Mouse (Mus musculus): ENCODE data around the gene Ptprr. TPM values are rescaled to one million over a fixed set of nuclear protein-coding genes. Genes with fewer than 3 reads are reported as not detected.

The Ptprr gene
- total and polyA plus RNA-seq, 2 experiments from 2014 or later: 23.8 to 25.1 TPM

DNA sequence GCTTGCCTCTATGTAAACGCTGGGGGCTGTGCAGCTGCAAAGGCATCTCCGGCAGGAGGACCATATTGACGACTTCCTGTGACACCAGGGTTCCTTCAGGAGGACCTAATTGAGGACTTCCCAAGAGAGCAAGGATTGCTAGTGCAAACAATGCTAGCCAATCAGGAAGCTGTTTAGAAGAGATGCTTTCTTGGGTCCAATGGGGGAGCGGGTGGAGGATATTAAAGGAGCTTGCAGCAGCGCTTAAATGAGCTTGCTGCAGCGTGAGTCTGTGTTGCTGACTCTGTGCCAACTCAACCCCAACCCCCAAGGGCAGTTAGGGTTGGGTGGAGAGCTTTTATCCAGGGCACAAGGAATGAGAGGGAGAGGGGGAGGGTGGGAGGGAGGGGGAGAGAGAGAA lies 11.3 kb upstream of the Ptprr start:
- ATAC-seq (ENCODE audit: low FRiP score) (no peak), DNase-seq (ENCODE audit: low spot score) (peak; percentile 5)
- Histone ChIP-seq H3K9ac (replicated peaks; ENCODE audit: low read length, poor library complexity, severe bottlenecking) (no peak overlapping the region), H3K9me3 (ENCODE audit: low read length) (no peaks in the 10 kb centered on the region), H3K36me3 (ENCODE audit: insufficient read depth, low read length) (no peaks in the 10 kb centered on the region), H3K4me3 (ENCODE audit: low read depth, low read length) (no peak overlapping the region), H3K4me2 (ENCODE audit: low read depth, low read length, poor library complexity, severe bottlenecking) (no peak overlapping the region), H3K27me3 (ENCODE audit: insufficient read depth, low read length) (no peaks in the 10 kb centered on the region), H3K27ac (ENCODE audit: low read depth, low read length) (no peak overlapping the region), H3K4me1 (ENCODE audit: insufficient read depth, low read length) (no peaks in the 10 kb centered on the region)
- TF ChIP-seq CTCF (IDR thresholded peaks at IDR 0.05): no peak
- WGBS: 51% methylated on average over 6 of the region's 6 CpGs

GRCm38 (mm10) chr10:116018480-116018891 lies 473 bp downstream of the Ptprr start:
- H3K27me3 ChIP-seq (ENCODE audit: insufficient read depth, low read length): no peaks in the 10 kb centered on the region
- H3K9me3 ChIP-seq (ENCODE audit: low read length): no peaks in the 10 kb centered on the region
- peak overlapping the region; percentile 64 for H3K4me2 ChIP-seq (ENCODE audit: low read depth, low read length, poor library complexity, severe bottlenecking)
- no peak for DNase-seq (ENCODE audit: low spot score)
- 1% methylated on average over 17 of the region's 17 CpGs for WGBS
- 0 out of 2 replicates have a peak, but pooled peaks cover 3% of the 10 kb centered on the region for H3K4me1 ChIP-seq (ENCODE audit: insufficient read depth, low read length)
- peak overlapping the region; percentile 84 for H3K27ac ChIP-seq (ENCODE audit: low read depth, low read length)
- H3K9ac ChIP-seq (replicated peaks; ENCODE audit: low read length, poor library complexity, severe bottlenecking): peak overlapping the region; percentile 68
- H3K36me3 ChIP-seq (ENCODE audit: insufficient read depth, low read length): no peaks in the 10 kb centered on the region
- H3K4me3 ChIP-seq (ENCODE audit: low read depth, low read length): peak overlapping the region; percentile 58
- peak; percentile 63 for ATAC-seq (ENCODE audit: low FRiP score)
- no peak for TF ChIP-seq CTCF (IDR thresholded peaks at IDR 0.05)

DNA sequence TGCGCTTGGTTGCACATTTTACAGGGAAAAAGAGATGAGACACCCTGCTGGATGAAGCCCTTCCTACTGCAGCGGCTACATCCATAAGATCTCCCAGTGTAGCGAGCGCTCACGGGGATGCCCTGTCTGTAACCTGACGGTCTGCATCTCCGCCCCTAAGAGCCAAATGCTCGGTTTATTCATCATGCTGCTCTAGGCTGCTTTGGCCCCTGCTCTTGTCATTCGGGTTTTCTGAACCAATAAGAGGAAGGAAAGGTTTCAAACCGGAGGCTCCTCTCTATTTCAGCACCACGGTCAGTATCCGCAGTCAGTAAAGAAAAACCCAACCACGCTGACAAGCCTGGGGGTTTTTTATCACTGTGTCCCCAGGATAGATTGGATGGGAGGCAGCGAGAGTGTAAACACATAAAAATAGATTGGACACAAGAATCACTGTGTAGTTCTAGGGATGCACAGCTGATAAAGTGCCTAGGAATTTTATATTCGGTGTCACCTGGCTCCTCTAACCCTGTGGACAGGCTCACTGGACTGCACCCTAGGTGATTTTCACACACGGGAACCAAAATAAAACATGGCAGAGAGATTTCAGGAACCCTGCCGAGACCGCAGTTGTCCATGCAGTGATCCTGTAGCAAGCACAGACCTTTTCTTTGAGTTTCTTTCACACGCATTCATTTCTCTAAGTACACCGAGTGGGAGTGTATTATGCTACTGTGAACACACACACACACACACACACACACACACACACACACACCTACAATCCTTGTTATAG lies 1.3 kb downstream of the Ptprr start:
- peak; percentile 46; the same call in 1 of the 2 replicates for ATAC-seq (ENCODE audit: low FRiP score)
- TF ChIP-seq CTCF (IDR thresholded peaks at IDR 0.05): peak; percentile 26
- peak overlapping the region; percentile 64 for H3K4me2 ChIP-seq (ENCODE audit: low read depth, low read length, poor library complexity, severe bottlenecking)
- H3K9ac ChIP-seq (replicated peaks; ENCODE audit: low read length, poor library complexity, severe bottlenecking): peak overlapping the region; percentile 68
- no peaks in the 10 kb centered on the region for H3K27me3 ChIP-seq (ENCODE audit: insufficient read depth, low read length)
- H3K4me1 ChIP-seq (ENCODE audit: insufficient read depth, low read length): 0 out of 2 replicates have a peak, but pooled peaks cover 3% of the 10 kb centered on the region
- peak; percentile 73 for DNase-seq (ENCODE audit: low spot score)
- 3% methylated on average over 20 of the region's 20 CpGs for WGBS
- no peaks in the 10 kb centered on the region for H3K36me3 ChIP-seq (ENCODE audit: insufficient read depth, low read length)
- peak overlapping the region; percentile 58 for H3K4me3 ChIP-seq (ENCODE audit: low read depth, low read length)
- H3K27ac ChIP-seq (ENCODE audit: low read depth, low read length): peak overlapping the region; percentile 84
- no peaks in the 10 kb centered on the region for H3K9me3 ChIP-seq (ENCODE audit: low read length)

- 50% methylated on average over 3 of the region's 3 CpGs for whole genome bisulfite sequencing
- peak overlapping the region; percentile 35; the same call in 1 of the 2 replicates for H3K4me2 ChIP-seq (ENCODE audit: low read depth, low read length, poor library complexity, severe bottlenecking)
- H3K27ac ChIP-seq (ENCODE audit: low read depth, low read length): no peak overlapping the region
- 0 out of 2 replicates have a peak, but pooled peaks cover 3% of the 10 kb centered on the region for H3K4me1 ChIP-seq (ENCODE audit: insufficient read depth, low read length)
- DNase-seq (ENCODE audit: low spot score) (no peak), ATAC-seq (ENCODE audit: low FRiP score) (no peak)
- no peaks in the 10 kb centered on the region for H3K27me3 ChIP-seq (ENCODE audit: insufficient read depth, low read length)
- peak overlapping the region; percentile 5; the same call in 1 of the 2 replicates for H3K4me3 ChIP-seq (ENCODE audit: low read depth, low read length)
- no peaks in the 10 kb centered on the region for H3K36me3 ChIP-seq (ENCODE audit: insufficient read depth, low read length)
- H3K9me3 ChIP-seq (ENCODE audit: low read length): no peaks in the 10 kb centered on the region
- no peak for TF ChIP-seq CTCF (IDR thresholded peaks at IDR 0.05)
- no peak overlapping the region for H3K9ac ChIP-seq (replicated peaks; ENCODE audit: low read length, poor library complexity, severe bottlenecking)
Measured at GRCm38 (mm10) chr10:116021081-116021480, 3.1 kb downstream of the Ptprr start.

DNA sequence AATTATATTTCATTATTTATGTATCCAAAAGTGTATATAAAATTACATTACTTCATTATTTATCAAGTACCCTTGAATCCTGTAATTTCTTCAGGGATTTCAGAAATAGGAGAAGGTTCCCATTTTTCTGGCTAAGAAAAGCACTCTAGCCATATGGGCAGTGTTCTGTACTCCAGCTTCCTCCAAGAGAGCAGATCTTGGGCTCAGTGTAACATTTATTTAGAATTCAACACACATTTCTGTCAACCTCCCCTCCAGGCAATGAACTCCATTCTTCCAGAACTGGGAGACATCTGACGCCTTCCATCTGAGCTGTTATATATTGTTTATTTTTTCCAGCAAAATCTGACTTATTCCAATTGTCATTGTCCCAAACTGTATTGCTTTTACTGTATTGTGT lies 20.1 kb downstream of the Ptprr start:
- H3K4me3 ChIP-seq (ENCODE audit: low read depth, low read length): no peak overlapping the region
- H3K4me2 ChIP-seq (ENCODE audit: low read depth, low read length, poor library complexity, severe bottlenecking): no peak overlapping the region
- ATAC-seq (ENCODE audit: low FRiP score) (no peak), DNase-seq (ENCODE audit: low spot score) (no peak)
- TF ChIP-seq CTCF (IDR thresholded peaks at IDR 0.05): no peak
- H3K9ac ChIP-seq (replicated peaks; ENCODE audit: low read length, poor library complexity, severe bottlenecking): no peak overlapping the region
- H3K27ac ChIP-seq (ENCODE audit: low read depth, low read length): no peak overlapping the region
- no peaks in the 10 kb centered on the region for H3K27me3 ChIP-seq (ENCODE audit: insufficient read depth, low read length)
- H3K4me1 ChIP-seq (ENCODE audit: insufficient read depth, low read length): no peaks in the 10 kb centered on the region
- no peaks in the 10 kb centered on the region for H3K9me3 ChIP-seq (ENCODE audit: low read length)
- 74% methylated on average over 1 of the region's 1 CpGs for WGBS
- no peaks in the 10 kb centered on the region for H3K36me3 ChIP-seq (ENCODE audit: insufficient read depth, low read length)

DNA sequence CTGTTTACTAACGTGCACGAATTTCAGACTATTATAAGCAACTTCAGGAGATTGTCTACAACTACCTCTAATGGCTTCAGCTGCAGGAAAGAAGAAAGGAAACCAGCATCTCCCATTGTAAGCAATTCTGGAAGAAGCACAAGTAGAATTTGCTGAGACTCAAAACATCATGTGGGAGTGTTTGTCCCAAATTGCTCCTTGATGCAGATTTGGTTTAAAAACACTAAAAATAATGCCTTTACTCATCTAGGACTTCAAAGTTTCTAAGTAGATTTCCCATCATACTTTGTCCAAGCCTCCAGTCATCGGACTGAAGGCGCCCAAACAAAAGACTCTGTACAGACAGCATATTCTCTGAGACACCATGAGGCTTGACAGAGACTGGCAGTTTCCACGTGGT lies 57.9 kb downstream of the Ptprr start:
- no peak for TF ChIP-seq CTCF (IDR thresholded peaks at IDR 0.05)
- H3K4me2 ChIP-seq (ENCODE audit: low read depth, low read length, poor library complexity, severe bottlenecking): no peak overlapping the region
- H3K9ac ChIP-seq (replicated peaks; ENCODE audit: low read length, poor library complexity, severe bottlenecking): no peak overlapping the region
- no peaks in the 10 kb centered on the region for H3K36me3 ChIP-seq (ENCODE audit: insufficient read depth, low read length)
- H3K27ac ChIP-seq (ENCODE audit: low read depth, low read length): no peak overlapping the region
- no peak for DNase-seq (ENCODE audit: low spot score)
- H3K4me1 ChIP-seq (ENCODE audit: insufficient read depth, low read length): no peaks in the 10 kb centered on the region
- ATAC-seq (ENCODE audit: low FRiP score): no peak
- no peaks in the 10 kb centered on the region for H3K27me3 ChIP-seq (ENCODE audit: insufficient read depth, low read length)
- H3K9me3 ChIP-seq (ENCODE audit: low read length): no peaks in the 10 kb centered on the region
- WGBS: 86% methylated on average over 5 of the region's 5 CpGs
- no peak overlapping the region for H3K4me3 ChIP-seq (ENCODE audit: low read depth, low read length)

Measured in midbrain, postnatal 0 days (tissue).